Mouse (Mus musculus) lung, postnatal 0 days (tissue): ENCODE measurements around the gene Ect2.

Source experiments
- CTCF ChIP-seq: IDR thresholded peaks from 2 replicates; pipeline ENCODE4 v1.5.1; 2016; ENCODE audit warnings: antibody characterized with exemption, mild to moderate bottlenecking
- EP300 ChIP-seq: IDR thresholded peaks from 2 replicates; pipeline ENCODE4 v1.6.1; 2016; ENCODE audit warnings: antibody characterized with exemption, mild to moderate bottlenecking, control low read depth

- no peak for TF ChIP-seq CTCF
- TF ChIP-seq EP300: no peak
Observed at GRCm38 (mm10) chr3:27153191-27153671, 447 bp downstream of the Ect2 start.
